Mouse (Mus musculus) heart, adult 2 months (tissue): ENCODE results near the gene Vamp3. TPM values are rescaled to one million over a fixed set of nuclear protein-coding genes. Genes with fewer than 3 reads are reported as not detected.
"Not testable (repeated sequence)": the region's sequence is repeated elsewhere in the genome, so short reads cannot be mapped to it uniquely, and the experiment has no call there.

Source experiments
- DNase-seq, 2 experiments: peaks; one replicate each; pipeline ENCODE4 v3.0.0; 2021
- H3K27ac ChIP-seq: fragments of 200-600 bp; 2 replicates; pipeline ENCODE4 v1.8.1; 2022
- H3K27me3 ChIP-seq: fragments of 200-500 bp; 2 replicates; pipeline ENCODE4 v1.6.1; 2012; ENCODE audit warnings: mild to moderate bottlenecking, low read length, inconsistent platforms, mixed read lengths; ENCODE audit not compliant: control insufficient read depth, insufficient read depth
- H3K36me3 ChIP-seq: fragments of 200-500 bp; 2 replicates; pipeline ENCODE4 v1.6.1; 2012; ENCODE audit warnings: low read length, inconsistent platforms; ENCODE audit not compliant: control insufficient read depth, insufficient read depth
- H3K4me1 ChIP-seq: fragments of 200-500 bp; 2 replicates; pipeline ENCODE4 v1.6.1; 2011; ENCODE audit warnings: low read length; ENCODE audit not compliant: control insufficient read depth, insufficient read depth
- H3K4me3 ChIP-seq: fragments of 200-600 bp; 2 replicates; pipeline ENCODE4 v1.8.1; 2022
- H3K79me2 ChIP-seq: fragments of 200-500 bp; replicated peaks from 2 replicates; pipeline ENCODE4 v1.6.1; 2012; ENCODE audit warnings: mild to moderate bottlenecking, inconsistent platforms, low read length, moderate library complexity, mixed read lengths; ENCODE audit not compliant: control insufficient read depth, insufficient read depth
- H3K9ac ChIP-seq: fragments of 200-500 bp; 2 replicates; pipeline ENCODE4 v1.6.1; 2012; ENCODE audit warnings: low read depth, mild to moderate bottlenecking, control low read depth, inconsistent platforms, low read length, mixed read lengths
- CTCF ChIP-seq: fragments of 200-600 bp; IDR thresholded peaks from 2 replicates; pipeline ENCODE4 v1.8.1; 2022; ENCODE audit warnings: antibody characterized with exemption, mild to moderate bottlenecking, moderate library complexity
- EP300 ChIP-seq: fragments of 200-500 bp; IDR thresholded peaks from 2 replicates; pipeline ENCODE4 v1.6.1; 2011; ENCODE audit warnings: low read depth, low read length, control low read depth; ENCODE audit not compliant: insufficient read depth
- POLR2A ChIP-seq: fragments of 200-500 bp; IDR thresholded peaks from 2 replicates; pipeline ENCODE4 v1.6.1; 2011; ENCODE audit warnings: mild to moderate bottlenecking, low read depth, low read length, control low read depth; ENCODE audit not compliant: insufficient read depth
- WGBS: fragments of 180-500 bp; shearing (Covaris S2); methylation state at CpG from one replicate; pipeline ENCODE4 v1.1.7; 2018; 5-methylcytosine and 5-hydroxymethylcytosine counted together
- intact Hi-C: fragments of 180-260 bp; cut with DNase I; formaldehyde crosslinking; loops from one replicate; pipeline ENCODE4 v1.15.1; 2025
- polyA plus RNA-seq: library from polyadenylated mRNA; depleted of rRNA; stranded (reverse); fragments of >200 nt; gene quantifications from 2 replicates; pipeline ENCODE4 v1.2.3, GENCODE M21; 2012
- total RNA-seq, 2 experiments: library from RNA; stranded (reverse); gene quantifications; 2 replicates each; pipeline ENCODE4 v1.2.3; 2021

Gene Vamp3
- total and polyA plus RNA-seq, 3 experiments: 38.0 to 63.1 (median 47.8) TPM

DNA sequence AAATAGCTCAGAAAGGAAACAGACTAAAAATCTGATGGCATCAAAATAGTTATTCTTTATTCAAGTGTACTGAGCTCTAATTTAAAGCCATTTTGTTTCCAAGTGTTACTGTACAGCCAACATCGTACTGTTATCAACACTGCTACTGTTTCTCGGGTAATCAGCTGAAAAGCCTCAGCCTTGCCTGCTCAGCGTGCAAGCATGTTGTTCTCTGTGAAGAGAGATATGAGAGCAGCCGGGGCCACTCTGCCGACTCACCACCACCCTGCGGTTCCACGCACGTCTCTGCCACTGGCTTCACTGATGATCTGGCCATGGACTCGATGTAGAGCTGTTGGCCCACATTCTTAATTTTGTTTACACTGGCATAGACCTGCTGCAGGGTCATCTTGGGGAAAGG, 33.6 kb downstream of the Vamp3 start:
- no peak overlapping the region for H3K27ac ChIP-seq
- H3K4me1 ChIP-seq: no peaks in the 10 kb centered on the region
- TF ChIP-seq EP300: no peak
- DNase-seq: no peak
- H3K27me3 ChIP-seq: no peaks in the 10 kb centered on the region
- intact Hi-C loops: no loop called here
- WGBS: 48% methylated on average over 9 of the region's 9 CpGs
- H3K36me3 ChIP-seq: no peaks in the 10 kb centered on the region
- H3K9ac ChIP-seq: no peak overlapping the region
- no peak overlapping the region for H3K4me3 ChIP-seq
- H3K79me2 ChIP-seq: no peaks in the 10 kb centered on the region

DNA sequence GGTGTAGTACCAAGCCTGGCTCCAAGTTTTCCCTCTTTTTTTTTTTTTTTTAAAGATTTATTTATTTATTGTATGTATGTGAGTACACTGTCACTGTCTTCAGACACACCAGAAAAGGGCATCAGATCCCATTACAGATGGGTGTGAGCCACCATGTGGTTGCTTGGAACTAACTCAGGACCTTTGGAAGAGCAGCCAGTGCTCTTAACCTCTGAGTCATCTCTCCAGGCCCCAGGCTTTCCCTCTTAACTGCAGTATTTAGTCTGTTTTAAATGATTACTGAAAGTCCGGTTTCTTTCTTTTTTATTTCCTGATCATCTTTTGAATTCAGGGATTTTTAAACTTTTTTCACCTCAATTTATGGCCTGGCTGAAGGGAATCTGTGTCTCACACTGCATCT, 40.4 kb downstream of the Vamp3 start:
- H3K27ac ChIP-seq, H3K27me3 ChIP-seq, H3K4me3 ChIP-seq, H3K36me3 ChIP-seq, intact Hi-C loops, H3K79me2 ChIP-seq, H3K9ac ChIP-seq, DNase-seq, H3K4me1 ChIP-seq: not testable (repeated sequence)
- 77% methylated on average over 1 of the region's 1 CpGs for WGBS

- Histone ChIP-seq H3K79me2 (no peaks in the 10 kb centered on the region), H3K4me1 (no peaks in the 10 kb centered on the region), H3K9ac (no peak overlapping the region), H3K27me3 (no peaks in the 10 kb centered on the region), H3K4me3 (no peak overlapping the region), H3K36me3 (no peaks in the 10 kb centered on the region; the same call in 1 of the 2 replicates), H3K27ac (no peak overlapping the region)
- intact Hi-C loops: no loop called here
- DNase-seq: no peak
- TF ChIP-seq CTCF (no peak), EP300 (no peak), POLR2A (no peak)
- WGBS: 94% methylated on average over 10 of the region's 10 CpGs
Measured at GRCm38 (mm10) chr4:151015946-151016345, 41.8 kb downstream of the Vamp3 start.

DNA sequence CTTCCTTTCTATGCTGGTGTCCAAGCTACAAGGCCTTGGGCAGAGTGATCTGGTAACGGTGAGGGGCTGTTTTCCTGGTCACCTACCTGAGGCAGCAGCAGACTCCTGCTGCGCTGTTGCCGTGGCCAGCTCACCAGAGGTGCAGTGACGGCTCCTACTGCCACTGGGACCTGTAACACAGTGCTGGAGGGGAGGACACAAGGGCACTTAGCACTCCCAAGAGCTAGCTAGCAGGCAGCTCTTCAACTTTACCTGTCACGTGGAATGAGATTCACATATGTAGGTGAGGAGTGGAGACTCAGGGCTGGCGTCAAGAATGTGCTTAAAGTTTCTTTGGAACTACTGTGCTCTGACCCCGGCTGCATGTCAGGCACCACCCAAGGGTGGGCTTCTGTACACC, 47.4 kb downstream of the Vamp3 start:
- no peaks in the 10 kb centered on the region for H3K4me1 ChIP-seq
- H3K36me3 ChIP-seq: no peaks in the 10 kb centered on the region
- no peak for TF ChIP-seq EP300
- TF ChIP-seq CTCF: no peak
- no peak for TF ChIP-seq POLR2A
- no peak overlapping the region for H3K27ac ChIP-seq
- H3K4me3 ChIP-seq: no peak overlapping the region
- WGBS: 94% methylated on average over 7 of the region's 7 CpGs
- no peak overlapping the region for H3K9ac ChIP-seq
- intact Hi-C loops: no loop called here
- no peaks in the 10 kb centered on the region for H3K27me3 ChIP-seq
- no peak for DNase-seq
- no peaks in the 10 kb centered on the region for H3K79me2 ChIP-seq

DNA sequence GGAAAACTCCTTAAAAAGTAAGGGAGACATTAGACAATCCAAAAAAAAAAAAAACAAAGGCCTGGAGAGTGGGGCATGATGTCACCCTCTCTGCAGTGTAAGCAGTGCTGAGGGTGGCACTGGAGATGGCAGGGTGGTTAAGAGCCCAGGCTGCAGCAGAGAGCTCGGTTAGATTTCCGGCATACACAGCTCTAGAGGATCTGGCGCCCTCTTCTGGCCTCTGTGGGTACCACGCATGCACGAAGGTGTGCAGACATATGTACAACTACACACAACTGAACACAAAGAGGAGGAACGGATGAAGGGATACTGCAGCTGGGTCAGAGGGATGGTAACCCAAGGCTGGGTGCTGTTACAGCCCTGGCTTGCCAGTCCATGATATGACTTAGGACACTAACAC, 50.8 kb downstream of the Vamp3 start:
- no peaks in the 10 kb centered on the region for H3K27me3 ChIP-seq
- DNase-seq: peak in 1 of 2 experiments; percentile 32
- intact Hi-C loops: no loop called here
- 66% methylated on average over 6 of the region's 6 CpGs for WGBS
- no peaks in the 10 kb centered on the region for H3K4me1 ChIP-seq
- no peak overlapping the region for H3K4me3 ChIP-seq
- no peak overlapping the region for H3K9ac ChIP-seq
- H3K36me3 ChIP-seq: no peaks in the 10 kb centered on the region
- TF ChIP-seq EP300 (no peak), CTCF (peak; percentile 60), POLR2A (no peak)
- H3K27ac ChIP-seq: no peak overlapping the region
- no peaks in the 10 kb centered on the region for H3K79me2 ChIP-seq

- DNase-seq: no peak
- intact Hi-C loops: no loop called here
- TF ChIP-seq EP300: no peak
- TF ChIP-seq CTCF: no peak
- TF ChIP-seq POLR2A: no peak
- Histone ChIP-seq H3K9ac (no peak overlapping the region), H3K27ac (no peak overlapping the region), H3K4me3 (no peak overlapping the region), H3K79me2 (no peaks in the 10 kb centered on the region), H3K4me1 (no peaks in the 10 kb centered on the region), H3K36me3 (no peaks in the 10 kb centered on the region), H3K27me3 (no peaks in the 10 kb centered on the region)
- 91% methylated on average over 13 of the region's 13 CpGs for WGBS
Measured at GRCm38 (mm10) chr4:151005656-151006318, 52.0 kb downstream of the Vamp3 start.
